Mouse (Mus musculus) WW6 (cell line): ENCODE measurements around the gene Ep300.
"Not testable (repeated sequence)": the region's sequence is repeated elsewhere in the genome, so short reads cannot be mapped to it uniquely, and the experiment has no call there.

ENCODE experiments used
- DNase-seq: peaks from one replicate; pipeline ENCODE4 v3.0.0-alpha.2; 2013; ENCODE audit warnings: low read depth, low spot score

The Ep300 gene

GRCm38 (mm10) chr15:81594146-81594696 is 9.1 kb downstream of the Ep300 start:
- no peak for DNase-seq

GRCm38 (mm10) chr15:81598742-81599141 is 13.6 kb downstream of the Ep300 start:
- not testable (repeated sequence) for DNase-seq

- DNase-seq = no peak
Observed at GRCm38 (mm10) chr15:81605241-81605640, 20.1 kb downstream of the Ep300 start.

- DNase-seq = no peak
Observed at GRCm38 (mm10) chr15:81606634-81607033, 21.5 kb downstream of the Ep300 start.

GRCm38 (mm10) chr15:81649516-81650455 is 64.6 kb downstream of the Ep300 start:
- DNase-seq = no peak

DNA sequence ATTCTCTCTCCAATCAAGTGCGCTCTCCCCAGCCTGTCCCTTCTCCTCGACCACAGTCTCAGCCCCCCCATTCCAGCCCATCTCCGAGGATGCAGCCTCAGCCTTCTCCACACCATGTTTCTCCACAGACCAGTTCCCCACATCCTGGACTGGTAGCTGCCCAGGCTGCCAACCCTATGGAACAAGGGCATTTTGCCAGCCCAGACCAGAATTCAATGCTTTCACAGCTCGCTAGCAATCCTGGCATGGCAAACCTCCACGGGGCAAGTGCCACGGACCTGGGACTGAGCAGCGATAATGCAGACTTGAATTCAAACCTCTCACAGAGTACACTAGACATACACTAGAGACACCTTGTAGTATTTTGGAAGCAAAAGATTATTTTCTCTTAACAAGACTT is 65.5 kb downstream of the Ep300 start:
- DNase-seq = no peak

GRCm38 (mm10) chr15:81661701-81662100 is 76.5 kb downstream of the Ep300 start:
- DNase-seq = no peak

DNA sequence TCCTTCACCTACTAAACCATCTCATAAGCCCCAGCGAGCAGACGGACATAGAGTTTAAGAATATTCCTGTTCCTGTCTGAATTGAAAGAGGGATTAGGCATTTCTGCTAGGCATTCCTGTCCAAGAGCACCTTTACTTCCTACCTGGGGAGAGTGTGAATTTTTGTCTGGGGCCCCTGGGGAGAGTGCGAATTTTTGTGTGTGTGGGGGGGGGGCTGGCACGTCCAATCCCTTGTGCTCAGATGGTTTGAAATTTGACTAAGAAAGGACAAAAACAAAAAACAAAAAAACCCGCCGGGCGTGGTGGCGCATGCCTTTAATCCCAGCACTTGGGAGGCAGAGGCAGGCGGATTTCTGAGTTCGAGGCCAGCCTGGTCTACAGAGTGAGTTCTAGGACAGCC is 78.1 kb downstream of the Ep300 start:
- DNase-seq = no peak

GRCm38 (mm10) chr15:81663697-81664561 is 78.8 kb downstream of the Ep300 start, which contains the start of gene L3mbtl2:
Gene L3mbtl2, plus strand, starts transcription at chr15:81663889.
- DNase-seq = peak; percentile 84

GRCm38 (mm10) chr15:81666957-81667356 is 81.8 kb downstream of the Ep300 start:
- no peak for DNase-seq

DNA sequence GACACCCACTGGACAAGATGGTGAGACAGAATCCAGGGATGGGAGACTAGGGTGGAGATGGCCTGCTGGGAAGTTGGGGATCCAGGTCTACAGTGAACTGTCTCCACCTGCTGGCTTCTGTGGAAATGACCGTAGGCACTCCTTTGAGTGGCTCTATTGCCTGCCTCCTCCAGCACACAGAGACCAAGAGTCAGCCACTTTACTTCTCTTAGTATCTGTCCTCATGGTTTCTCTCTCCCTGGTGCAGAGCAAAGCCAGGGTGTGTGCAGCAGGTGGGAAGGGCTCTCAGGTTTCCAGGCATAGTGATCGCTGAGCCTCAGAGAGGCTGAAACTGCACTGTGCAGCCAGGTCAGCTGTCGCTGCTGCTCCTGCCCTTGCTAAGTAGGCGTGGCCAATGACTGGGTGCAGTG is 85.1 kb downstream of the Ep300 start:
- DNase-seq = no peak

DNA sequence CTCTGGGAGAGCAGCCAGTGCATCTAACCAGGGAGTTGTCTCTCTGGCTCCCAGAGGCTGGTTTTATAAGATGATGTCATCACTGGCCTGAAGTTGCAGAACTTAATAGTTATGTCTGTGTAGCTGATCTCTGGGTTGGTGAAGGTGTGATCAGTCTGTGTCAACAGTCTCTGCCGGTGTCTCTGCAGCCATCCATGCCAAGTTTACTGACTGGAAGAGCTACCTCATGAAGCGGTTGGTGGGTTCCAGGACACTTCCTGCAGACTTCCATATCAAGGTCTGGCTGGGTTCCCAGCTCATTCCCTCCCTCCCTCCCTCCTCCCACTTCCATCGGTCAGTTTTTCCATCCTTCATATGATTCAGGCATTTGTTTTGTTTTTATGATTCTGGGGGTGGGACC is 91.5 kb downstream of the Ep300 start:
- no peak for DNase-seq

- no peak for DNase-seq
Observed at GRCm38 (mm10) chr15:81680301-81680805, 95.2 kb downstream of the Ep300 start.

- no peak for DNase-seq
Observed at GRCm38 (mm10) chr15:81693366-81693966, 108.3 kb downstream of the Ep300 start.

DNA sequence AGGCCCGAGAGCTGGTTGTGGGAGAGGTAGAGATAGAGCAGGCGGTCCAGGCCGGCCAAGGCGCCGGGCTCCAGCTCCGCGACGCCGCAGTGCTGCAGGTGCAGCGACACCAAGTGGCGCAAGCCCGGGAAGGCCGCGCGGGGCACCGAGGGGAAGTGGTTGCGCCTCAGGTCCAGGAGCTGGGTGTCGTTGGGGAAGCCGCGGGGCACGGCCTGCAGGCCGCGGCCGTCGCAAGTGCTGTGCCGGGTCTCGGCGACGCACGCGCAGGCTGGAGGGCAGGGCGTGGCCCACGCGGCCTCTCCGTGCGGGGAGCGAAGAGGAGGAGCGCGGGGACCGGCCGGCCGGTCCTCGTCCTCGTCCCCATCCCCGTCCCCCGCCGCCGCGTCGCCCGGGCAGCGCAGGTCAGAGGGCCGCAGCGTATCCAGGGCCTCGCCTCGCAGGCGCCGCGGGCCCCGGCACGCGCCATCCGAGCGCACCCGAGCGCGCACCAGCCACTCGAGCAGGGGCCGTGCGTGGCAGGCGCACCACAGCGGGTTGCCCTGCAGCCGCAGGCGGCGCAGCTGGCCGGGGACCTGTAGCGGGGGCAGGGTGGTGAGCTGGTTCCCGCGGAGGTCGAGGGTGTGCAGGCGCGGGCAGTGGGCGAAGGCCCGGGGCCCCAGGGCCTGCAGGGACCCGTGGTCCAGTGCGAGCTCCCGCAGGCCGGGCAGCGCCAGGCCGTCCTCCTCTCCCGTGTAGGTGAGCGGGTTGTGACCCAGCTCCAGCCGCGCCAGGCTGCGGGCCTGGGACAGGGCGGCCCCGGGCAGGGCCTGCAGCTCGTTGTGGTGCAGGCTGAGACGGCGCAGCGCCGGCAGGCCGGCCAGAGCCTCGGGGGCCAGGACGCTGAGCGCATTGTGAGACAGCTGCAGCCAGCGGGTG is 109.1 kb downstream of the Ep300 start:
- DNase-seq = peak; percentile 75

DNA sequence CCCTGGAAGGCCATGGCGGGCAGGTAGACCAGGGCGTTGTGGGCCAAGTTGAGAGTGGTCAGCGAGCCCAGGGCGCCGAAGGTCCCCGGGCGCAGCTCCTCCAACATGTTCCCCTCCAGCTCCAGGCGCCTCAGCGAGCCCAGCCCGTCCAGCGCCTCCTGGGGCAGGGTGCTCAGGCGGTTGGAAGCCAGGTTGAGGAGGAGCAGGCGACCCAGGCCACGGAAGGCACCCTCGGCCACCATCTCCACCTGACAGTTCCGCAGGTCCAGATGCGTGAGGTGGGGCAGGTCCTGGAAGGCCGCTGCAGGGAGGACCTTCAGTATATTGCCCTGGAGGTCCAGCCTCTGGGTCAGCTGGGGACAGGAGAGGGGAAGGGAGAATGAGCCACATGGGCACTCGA is 109.7 kb downstream of the Ep300 start:
- no peak for DNase-seq

- DNase-seq = no peak
Observed at GRCm38 (mm10) chr15:81697175-81697574, 112.0 kb downstream of the Ep300 start, which contains the start of gene Chadl. Gene Chadl, minus strand, starts transcription at chr15:81697287.

GRCm38 (mm10) chr15:81697847-81698246 is 112.7 kb downstream of the Ep300 start:
- DNase-seq = no peak

DNA sequence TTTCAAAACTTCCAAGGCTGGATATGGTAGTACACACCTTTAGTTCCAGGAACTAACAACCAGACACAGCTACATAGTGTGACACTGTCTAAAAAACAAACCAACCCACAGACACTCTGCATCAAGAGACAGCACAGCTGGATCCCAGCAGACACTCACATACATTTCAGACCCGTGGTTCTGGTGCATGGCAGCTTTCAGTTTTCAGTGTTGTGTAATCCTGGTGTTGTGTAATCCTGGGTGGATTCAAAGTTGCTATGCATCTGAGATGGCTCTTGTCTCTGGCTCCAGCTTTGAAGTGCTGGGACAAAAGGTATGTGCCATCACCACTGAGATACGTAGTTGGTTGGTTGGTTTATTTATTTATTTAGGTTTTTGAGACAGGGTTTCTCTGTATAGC is 113.4 kb downstream of the Ep300 start:
- no peak for DNase-seq

DNA sequence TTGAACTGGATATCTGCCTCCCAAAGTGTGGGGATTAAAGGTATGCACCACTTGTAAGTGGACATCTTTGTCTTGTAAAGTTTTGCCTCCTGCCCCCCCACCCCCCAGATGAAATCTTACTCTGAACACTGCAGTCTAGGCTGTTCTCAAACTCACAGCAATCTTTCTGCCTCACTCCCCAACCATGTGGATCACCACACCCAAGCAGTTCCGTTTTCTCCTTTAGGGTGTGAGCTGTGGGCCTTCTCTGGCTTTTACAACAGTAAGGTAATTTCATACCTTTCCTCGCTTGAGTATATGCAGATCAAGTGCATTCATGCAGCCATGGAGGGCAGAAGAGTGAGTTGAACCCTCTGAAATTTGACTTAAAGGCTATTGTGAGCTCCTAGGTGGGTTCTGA is 115.0 kb downstream of the Ep300 start:
- DNase-seq = no peak
